Mouse (Mus musculus) ES-E14 (cell line): ENCODE results near the gene Plekhd1. TPM values are rescaled to one million over a fixed set of nuclear protein-coding genes. Genes with fewer than 3 reads are reported as not detected.

Source experiments
- DNase-seq: peaks from one replicate; pipeline ENCODE4 v3.0.0-alpha.2; 2013; ENCODE audit warnings: low read depth, low spot score
- H3K27ac ChIP-seq: 2 replicates; pipeline ENCODE4 v1.5.1; 2012; ENCODE audit warnings: low read depth, mild to moderate bottlenecking, low read length, moderate library complexity, mixed read lengths; ENCODE audit not compliant: poor library complexity, insufficient read depth, severe bottlenecking
- H3K36me3 ChIP-seq: 2 replicates; pipeline ENCODE4 v1.6.1; 2012; ENCODE audit warnings: mild to moderate bottlenecking, low read length, moderate library complexity, mixed read lengths; ENCODE audit not compliant: control insufficient read depth, poor library complexity, insufficient read depth, severe bottlenecking
- H3K4me1 ChIP-seq, 2 experiments: fragments of 150-350 bp in 1 of 2; sonication (generic) in 1 of 2; 2 replicates each; pipeline ENCODE4 v1.6.1; 2012; ENCODE audit warnings: low read length in 2 of 2, mild to moderate bottlenecking in 1 of 2, mixed read lengths in 1 of 2; ENCODE audit not compliant: control insufficient read depth in 2 of 2, insufficient read depth in 2 of 2, poor library complexity in 1 of 2
- H3K4me3 ChIP-seq, 2 experiments: fragments of 150-350 bp in 1 of 2; sonication (generic) in 1 of 2; 2 replicates each; pipeline ENCODE4 v1.5.1; 2012; ENCODE audit warnings: low read length in 2 of 2, low read depth in 1 of 2, mild to moderate bottlenecking in 1 of 2, mixed read lengths in 1 of 2; ENCODE audit not compliant: insufficient read depth in 1 of 2, poor library complexity in 1 of 2, severe bottlenecking in 1 of 2
- H3K9ac ChIP-seq: 2 replicates; pipeline ENCODE4 v1.6.1; 2012; ENCODE audit warnings: low read depth, mild to moderate bottlenecking, low read length, mixed read lengths; ENCODE audit not compliant: poor library complexity, insufficient read depth, severe bottlenecking
- H3K9me3 ChIP-seq: fragments of 150-350 bp; sonication (generic); 2 replicates; pipeline ENCODE4 v1.6.1; 2012; ENCODE audit warnings: low read depth, mild to moderate bottlenecking, low read length; ENCODE audit not compliant: control insufficient read depth, insufficient read depth
- CHD2 ChIP-seq: IDR thresholded peaks from 2 replicates; pipeline ENCODE4 v1.6.1; 2014; ENCODE audit warnings: mild to moderate bottlenecking, low read depth, low read length, inconsistent platforms
- HCFC1 ChIP-seq: IDR thresholded peaks from 2 replicates; pipeline ENCODE4 v1.6.1; 2012; ENCODE audit warnings: low read length, inconsistent platforms, borderline replicate concordance; ENCODE audit not compliant: insufficient read depth
- MAFK ChIP-seq: IDR thresholded peaks from 2 replicates; pipeline ENCODE4 v1.6.1; 2014; ENCODE audit warnings: mild to moderate bottlenecking, low read depth, low read length, inconsistent platforms; ENCODE audit not compliant: insufficient read depth
- ZC3H11A ChIP-seq: IDR thresholded peaks from 2 replicates; pipeline ENCODE4 v1.6.1; 2012; ENCODE audit warnings: low read depth, mild to moderate bottlenecking, inconsistent platforms, low read length, borderline replicate concordance
- ZNF384 ChIP-seq: IDR thresholded peaks from 2 replicates; pipeline ENCODE4 v1.6.1; 2012; ENCODE audit warnings: low read depth, low read length, inconsistent platforms
- in situ Hi-C, 2 experiments: fragments of 600-800 bp; cut with MboI; formaldehyde crosslinking; loops; one replicate each; pipeline ENCODE4 v1.15.1; 2025; ENCODE audit warnings: low sequenced_read_pairs in 2 of 2, inconsistent platforms in 1 of 2; ENCODE audit not compliant: unreplicated experiment in 2 of 2
- total RNA-seq: library from RNA; depleted of rRNA; stranded (reverse); fragments of 300-350 nt; gene quantifications from 2 replicates; pipeline ENCODE4 v1.2.3, GENCODE M21; 2012

The Plekhd1 gene
- total RNA-seq, 1 experiment = 8.2 TPM

DNA sequence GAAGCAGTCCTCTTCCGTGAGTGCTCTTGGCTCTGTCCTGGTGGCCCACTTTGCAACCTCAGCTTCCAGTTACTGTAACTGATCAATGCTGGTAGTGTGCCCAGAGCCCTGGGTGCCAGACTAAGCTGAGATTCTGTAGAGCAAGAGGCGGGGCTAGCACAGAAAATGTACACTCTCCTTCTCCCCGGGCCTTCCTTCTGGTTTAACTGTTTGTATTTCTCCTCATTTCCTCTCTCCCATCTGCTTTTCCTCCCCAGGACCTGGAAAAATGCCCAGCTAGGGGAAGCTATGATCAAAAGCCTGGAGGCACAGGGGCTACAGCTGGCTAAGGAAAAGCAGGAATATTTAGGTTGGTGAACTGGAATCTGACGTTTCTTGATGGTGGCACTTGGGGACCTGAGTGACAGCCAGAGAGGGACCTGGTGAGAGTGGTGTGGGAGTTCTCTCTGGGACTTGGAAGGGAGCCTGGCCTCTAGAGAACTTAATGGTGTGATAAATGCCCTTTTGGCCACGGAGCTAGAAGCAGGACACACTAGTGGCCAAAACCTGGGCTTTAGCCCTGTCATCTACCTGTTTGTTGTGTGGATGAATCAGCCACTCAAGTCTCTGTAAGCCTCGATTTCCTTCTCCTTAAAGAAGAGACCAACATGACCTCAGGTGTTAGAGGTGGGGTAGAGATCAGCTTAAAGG lies 14.7 kb downstream of the Plekhd1 start:
- TF ChIP-seq ZNF384 = no peak
- TF ChIP-seq MAFK = no peak
- no peak for TF ChIP-seq CHD2
- no peak for TF ChIP-seq ZC3H11A
- TF ChIP-seq HCFC1 = no peak
- no peak overlapping the region for H3K4me3 ChIP-seq
- H3K27ac ChIP-seq = no peak overlapping the region
- H3K36me3 ChIP-seq = no peaks in the 10 kb centered on the region
- in situ Hi-C loops = no loop called here
- no peaks in the 10 kb centered on the region for H3K9me3 ChIP-seq
- H3K4me1 ChIP-seq = no peaks in the 10 kb centered on the region
- no peak for DNase-seq
- no peak overlapping the region for H3K9ac ChIP-seq

DNA sequence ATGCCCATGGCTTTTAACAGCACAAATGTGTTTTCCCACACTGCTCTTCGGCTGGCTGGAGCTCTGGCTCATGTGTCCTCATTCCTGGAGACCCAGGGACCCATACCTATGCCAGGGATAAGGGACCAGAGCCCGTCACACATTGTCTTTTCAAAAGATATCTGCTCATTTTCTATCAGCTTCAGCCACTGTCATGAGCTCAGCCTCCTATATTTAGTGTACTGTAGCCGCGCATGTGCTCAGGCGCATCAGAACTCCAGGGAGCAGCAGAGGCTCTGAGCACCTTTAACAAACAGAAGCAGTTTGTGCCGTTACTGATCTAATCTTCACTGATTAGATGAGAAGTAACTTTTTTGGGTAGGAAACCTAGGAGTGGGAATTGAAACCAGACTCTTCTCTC lies 23.5 kb downstream of the Plekhd1 start:
- in situ Hi-C loops = no loop called here
- H3K27ac ChIP-seq = no peak overlapping the region
- no peaks in the 10 kb centered on the region for H3K36me3 ChIP-seq
- DNase-seq = no peak
- no peak overlapping the region for H3K4me3 ChIP-seq
- TF ChIP-seq MAFK = no peak
- TF ChIP-seq ZC3H11A = no peak
- no peak for TF ChIP-seq ZNF384
- TF ChIP-seq CHD2 = no peak
- no peak for TF ChIP-seq HCFC1
- peaks cover 0 to 18% of the 10 kb centered on the region in 2 experiments; a peak in 2 of 4 replicates for H3K4me1 ChIP-seq
- no peaks in the 10 kb centered on the region for H3K9me3 ChIP-seq
- H3K9ac ChIP-seq = no peak overlapping the region

DNA sequence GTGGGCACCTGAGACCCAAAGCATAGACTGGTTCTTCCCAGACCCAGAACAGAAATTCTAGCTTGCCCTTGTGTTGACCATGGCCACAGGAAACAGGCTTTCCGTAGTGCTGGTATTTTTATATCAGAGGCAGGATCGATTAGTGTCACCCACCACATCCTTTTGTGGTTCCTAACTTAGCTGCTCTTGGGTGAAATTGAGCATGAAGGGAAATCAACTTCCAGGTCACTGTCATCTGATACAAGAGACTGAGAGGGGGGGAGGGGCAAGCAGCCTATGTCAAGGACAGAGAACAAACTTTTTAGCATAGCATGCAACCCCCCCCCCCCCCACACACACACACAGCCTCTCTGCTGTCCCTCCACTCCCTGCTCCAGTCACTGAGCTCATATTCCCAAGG lies 26.8 kb downstream of the Plekhd1 start:
- H3K4me1 ChIP-seq = peaks cover 0 to 17% of the 10 kb centered on the region in 2 experiments; a peak in 2 of 4 replicates
- H3K36me3 ChIP-seq = no peaks in the 10 kb centered on the region
- H3K4me3 ChIP-seq = no peak overlapping the region
- DNase-seq = no peak
- in situ Hi-C loops = no loop called here
- no peak overlapping the region for H3K27ac ChIP-seq
- no peak overlapping the region for H3K9ac ChIP-seq
- no peaks in the 10 kb centered on the region for H3K9me3 ChIP-seq
- TF ChIP-seq ZC3H11A (no peak), HCFC1 (no peak), MAFK (no peak), CHD2 (no peak), ZNF384 (no peak)

DNA sequence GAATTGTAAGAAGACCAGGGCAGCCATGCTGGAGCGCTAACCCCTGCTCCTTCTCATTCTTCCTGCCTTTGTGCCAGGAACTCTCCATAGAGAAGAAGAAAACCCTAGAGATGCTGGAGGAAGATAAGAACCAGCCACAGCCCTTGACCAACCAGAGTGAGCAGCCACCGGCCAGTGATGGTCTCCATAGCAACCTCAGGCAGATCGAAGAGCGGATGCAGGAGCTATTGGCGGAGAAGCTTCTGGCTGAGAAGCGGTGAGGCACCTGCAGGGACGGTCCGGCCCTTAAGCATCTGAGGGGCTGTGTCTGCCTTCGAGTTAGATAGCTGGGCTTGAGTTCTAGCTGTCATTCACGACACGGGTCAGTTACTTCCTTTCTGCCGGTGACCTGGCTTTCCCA lies 28.1 kb downstream of the Plekhd1 start:
- H3K4me1 ChIP-seq = peaks cover 0 to 11% of the 10 kb centered on the region in 2 experiments; a peak in 2 of 4 replicates
- no peaks in the 10 kb centered on the region for H3K36me3 ChIP-seq
- no peaks in the 10 kb centered on the region for H3K9me3 ChIP-seq
- no peak overlapping the region for H3K27ac ChIP-seq
- TF ChIP-seq ZNF384 (no peak), HCFC1 (no peak), ZC3H11A (no peak), MAFK (no peak), CHD2 (no peak)
- H3K4me3 ChIP-seq = peak overlapping the region; percentile 73 to 74; a peak in 3 of 4 replicates
- no peak for DNase-seq
- in situ Hi-C loops = no loop called here
- no peak overlapping the region for H3K9ac ChIP-seq
